Mouse (Mus musculus) liver, adult 2 months (tissue): ENCODE results near the gene Angptl1.

ENCODE experiments used
- CTCF ChIP-seq: fragments of 200-500 bp; IDR thresholded peaks from 2 replicates; pipeline ENCODE4 v1.5.1; 2011; ENCODE audit warnings: low read depth, low read length, control low read depth
- POLR2A ChIP-seq: fragments of 200-500 bp; IDR thresholded peaks from 2 replicates; pipeline ENCODE4 v1.6.1; 2011; ENCODE audit warnings: low read length, control low read depth; ENCODE audit not compliant: insufficient read depth; ENCODE audit errors: extremely low read depth

DNA sequence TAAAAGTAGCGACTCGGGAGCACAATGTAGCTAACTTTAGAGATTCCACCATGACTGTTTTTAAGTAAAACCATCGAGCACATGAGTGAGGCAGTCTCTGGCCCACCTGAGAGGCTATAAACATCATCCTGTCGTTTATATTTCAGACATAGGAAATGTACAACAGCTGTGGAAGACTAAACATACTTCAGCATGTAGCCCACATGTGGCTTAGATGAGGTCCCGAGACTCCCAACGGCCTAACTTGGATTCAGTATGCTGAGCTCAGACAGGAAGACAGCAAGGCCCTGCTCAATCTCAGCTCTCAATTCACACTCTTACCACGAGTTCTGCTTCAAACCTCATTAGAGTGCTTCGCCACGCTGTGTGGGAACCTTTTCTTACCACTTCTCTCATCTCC is 14.0 kb downstream of the Angptl1 start:
- TF ChIP-seq POLR2A (no peak), CTCF (no peak)
